Mouse (Mus musculus): ENCODE results near the gene Cd302.

GRCm38 (mm10) chr2:60278627-60279026 lies 5.7 kb downstream of the Cd302 start:
- TF ChIP-seq POLR2AphosphoS2 (IDR thresholded peaks at IDR 0.05; ENCODE audit: insufficient read length, low read depth) (no peak), MAX (IDR thresholded peaks at IDR 0.05; ENCODE audit: low read depth) (no peak), POLR2A (IDR thresholded peaks at IDR 0.05; ENCODE audit: insufficient read length, low read depth) (no peak), CEBPB (IDR thresholded peaks at IDR 0.05; ENCODE audit: insufficient read depth, poor library complexity, severe bottlenecking) (no peak), TCF12 (IDR thresholded peaks at IDR 0.05; ENCODE audit: insufficient read depth, poor library complexity, severe bottlenecking) (no peak), TCF3 (IDR thresholded peaks at IDR 0.05; ENCODE audit: insufficient read length, low read depth) (no peak), MYOG (IDR thresholded peaks at IDR 0.05; ENCODE audit: control insufficient read depth in 1 of 3, insufficient read depth in 1 of 3, insufficient read length in 2 of 3, low read depth in 2 of 3) (no peak)
